Mouse (Mus musculus): ENCODE measurements around the gene Gm572. TPM values are rescaled to one million over a fixed set of nuclear protein-coding genes. Genes with fewer than 3 reads are reported as not detected.

The Gm572 gene
- polyA plus RNA-seq, 1 experiment from 2014 or later = not detected

DNA sequence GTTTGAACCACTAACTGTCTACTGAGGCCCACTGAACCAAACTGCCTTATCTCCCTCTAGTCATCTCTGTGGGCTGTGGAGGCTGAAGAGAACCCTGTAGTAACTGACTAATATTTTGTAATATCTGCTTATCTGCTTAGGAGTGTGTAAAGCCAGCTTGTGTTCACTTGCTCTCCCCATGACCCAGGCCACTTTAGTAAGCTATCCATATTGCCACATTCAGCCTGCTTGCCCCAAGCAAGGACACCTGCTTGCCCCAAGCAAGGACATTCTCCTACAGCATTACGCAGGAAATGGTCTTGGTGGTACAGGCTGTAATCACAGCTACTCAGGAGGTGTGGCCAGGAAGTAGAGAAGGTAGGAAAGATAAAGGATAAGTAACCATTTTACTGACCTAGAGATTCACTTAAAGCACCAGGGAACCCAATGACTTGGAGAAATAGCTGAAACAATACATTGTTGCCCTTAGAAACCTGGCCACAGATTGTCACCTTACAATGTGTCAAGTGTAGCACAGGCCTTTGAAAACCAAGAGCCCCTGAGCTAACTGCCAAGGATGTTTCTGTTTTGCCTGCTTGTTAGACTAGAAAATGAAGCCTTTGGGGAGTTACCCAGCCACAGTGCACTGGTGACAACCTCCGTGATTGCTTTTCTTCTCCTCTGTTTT lies 9.6 kb upstream of the Gm572 start:
- H3K36me3 ChIP-seq (ENCODE audit: control insufficient read depth, insufficient read depth, low read length) = no peaks in the 10 kb centered on the region
- no peaks in the 10 kb centered on the region for H3K27me3 ChIP-seq (ENCODE audit: control insufficient read depth, insufficient read depth, low read depth, low read length)
- no peak overlapping the region for H3K4me2 ChIP-seq (ENCODE audit: low read depth, low read length)
- H3K9ac ChIP-seq (ENCODE audit: low read length) = no peak overlapping the region
- H3K27ac ChIP-seq (ENCODE audit: low read length) = peak overlapping the region; percentile 37; the same call in 1 of the 2 replicates
- no peak for ATAC-seq (ENCODE audit: low read depth)
- H3K4me1 ChIP-seq (replicated peaks; ENCODE audit: control insufficient read depth, insufficient read depth, low read length) = no peaks in the 10 kb centered on the region; the same call in 1 of the 2 replicates
- 60% methylated on average over 2 of the region's 2 CpGs for WGBS
- no peaks in the 10 kb centered on the region for H3K9me3 ChIP-seq (ENCODE audit: control insufficient read depth, low read length)
- H3K4me3 ChIP-seq (ENCODE audit: low read length) = no peak overlapping the region

DNA sequence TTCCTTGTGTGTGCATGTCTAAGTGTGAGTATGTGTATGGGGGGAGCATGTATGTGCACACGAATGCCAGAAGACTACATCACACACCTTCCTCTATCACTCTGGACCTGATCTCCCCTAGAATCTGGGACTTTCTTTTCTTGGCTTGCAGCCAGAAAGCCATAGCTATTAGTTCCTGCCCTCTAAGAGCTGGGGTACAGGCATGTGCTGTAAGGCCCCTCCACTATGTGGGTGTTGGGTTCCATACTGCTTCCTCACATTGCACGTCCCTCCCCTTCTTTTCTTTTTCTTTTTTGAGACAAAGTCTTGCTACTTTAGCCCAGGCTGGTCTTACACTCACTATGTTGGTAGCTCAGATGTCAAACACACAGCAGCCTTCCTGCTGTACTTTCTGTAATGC lies 7.8 kb upstream of the Gm572 start:
- no peaks in the 10 kb centered on the region for H3K9me3 ChIP-seq (ENCODE audit: control insufficient read depth, low read length)
- no peaks in the 10 kb centered on the region for H3K27me3 ChIP-seq (ENCODE audit: control insufficient read depth, insufficient read depth, low read depth, low read length)
- no peak overlapping the region for H3K27ac ChIP-seq (ENCODE audit: low read length)
- WGBS = 61% methylated on average over 2 of the region's 2 CpGs
- no peaks in the 10 kb centered on the region; the same call in 1 of the 2 replicates for H3K4me1 ChIP-seq (replicated peaks; ENCODE audit: control insufficient read depth, insufficient read depth, low read length)
- no peak overlapping the region for H3K4me2 ChIP-seq (ENCODE audit: low read depth, low read length)
- H3K9ac ChIP-seq (ENCODE audit: low read length) = no peak overlapping the region
- no peaks in the 10 kb centered on the region for H3K36me3 ChIP-seq (ENCODE audit: control insufficient read depth, insufficient read depth, low read length)
- no peak for ATAC-seq (ENCODE audit: low read depth)
- H3K4me3 ChIP-seq (ENCODE audit: low read length) = no peak overlapping the region

DNA sequence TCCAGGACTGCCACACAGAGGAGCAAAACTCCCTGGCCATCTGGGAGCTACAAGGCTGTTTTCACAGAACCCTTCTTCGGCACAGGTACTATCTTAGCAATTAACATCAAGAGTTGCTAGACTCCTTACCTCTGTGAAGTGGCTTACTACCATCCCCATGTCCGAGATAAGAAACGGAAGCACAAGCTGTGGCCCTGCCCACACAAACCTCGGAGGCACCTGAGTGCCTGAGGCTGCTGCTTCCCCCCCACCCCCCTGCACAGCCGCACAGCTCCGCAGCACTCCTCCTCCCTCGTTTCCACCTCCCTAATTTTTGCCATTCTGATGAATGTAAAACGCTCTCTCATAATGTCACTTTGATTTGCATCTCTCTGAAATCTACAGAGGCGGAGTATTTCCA lies 4.8 kb upstream of the Gm572 start:
- H3K36me3 ChIP-seq (ENCODE audit: control insufficient read depth, insufficient read depth, low read length) = no peaks in the 10 kb centered on the region
- H3K27me3 ChIP-seq (ENCODE audit: control insufficient read depth, insufficient read depth, low read depth, low read length) = no peaks in the 10 kb centered on the region
- H3K4me3 ChIP-seq (ENCODE audit: low read length) = no peak overlapping the region
- no peak overlapping the region for H3K27ac ChIP-seq (ENCODE audit: low read length)
- 0 out of 2 replicates have a peak, but pooled peaks have one; percentile 57 for ATAC-seq (ENCODE audit: low read depth)
- no peaks in the 10 kb centered on the region; the same call in 1 of the 2 replicates for H3K4me1 ChIP-seq (replicated peaks; ENCODE audit: control insufficient read depth, insufficient read depth, low read length)
- 38% methylated on average over 9 of the region's 9 CpGs for WGBS
- H3K9ac ChIP-seq (ENCODE audit: low read length) = no peak overlapping the region
- 0 out of 2 replicates have a peak overlapping the region, but pooled peaks have one; percentile 12 for H3K4me2 ChIP-seq (ENCODE audit: low read depth, low read length)
- no peaks in the 10 kb centered on the region for H3K9me3 ChIP-seq (ENCODE audit: control insufficient read depth, low read length)

DNA sequence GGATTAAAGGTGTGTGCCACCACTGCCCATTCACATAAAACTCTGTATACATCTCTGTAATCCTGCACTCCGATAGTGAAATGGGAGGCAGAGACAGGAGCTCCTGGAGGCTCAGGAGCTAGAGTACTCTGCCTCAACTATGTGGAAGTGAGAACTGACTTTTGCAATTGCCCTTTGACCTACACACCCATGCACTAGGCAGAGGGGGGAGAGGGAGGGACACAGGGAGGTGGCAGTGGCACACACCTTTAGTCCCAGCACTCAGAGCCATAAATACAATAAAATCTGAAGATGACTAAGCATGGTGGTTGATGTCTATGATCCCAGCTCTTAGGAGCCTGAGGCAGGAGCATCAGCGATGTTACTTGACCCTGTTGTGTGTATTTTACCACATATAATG lies 3.7 kb upstream of the Gm572 start:
- Histone ChIP-seq H3K4me1 (replicated peaks; ENCODE audit: control insufficient read depth, insufficient read depth, low read length) (peaks cover 4% of the 10 kb centered on the region), H3K9me3 (ENCODE audit: control insufficient read depth, low read length) (no peaks in the 10 kb centered on the region), H3K4me2 (ENCODE audit: low read depth, low read length) (no peak overlapping the region), H3K4me3 (ENCODE audit: low read length) (no peak overlapping the region), H3K9ac (ENCODE audit: low read length) (no peak overlapping the region), H3K27me3 (ENCODE audit: control insufficient read depth, insufficient read depth, low read depth, low read length) (no peaks in the 10 kb centered on the region), H3K36me3 (ENCODE audit: control insufficient read depth, insufficient read depth, low read length) (no peaks in the 10 kb centered on the region), H3K27ac (ENCODE audit: low read length) (no peak overlapping the region)
- no peak for ATAC-seq (ENCODE audit: low read depth)
- 84% methylated on average over 2 of the region's 2 CpGs for WGBS

DNA sequence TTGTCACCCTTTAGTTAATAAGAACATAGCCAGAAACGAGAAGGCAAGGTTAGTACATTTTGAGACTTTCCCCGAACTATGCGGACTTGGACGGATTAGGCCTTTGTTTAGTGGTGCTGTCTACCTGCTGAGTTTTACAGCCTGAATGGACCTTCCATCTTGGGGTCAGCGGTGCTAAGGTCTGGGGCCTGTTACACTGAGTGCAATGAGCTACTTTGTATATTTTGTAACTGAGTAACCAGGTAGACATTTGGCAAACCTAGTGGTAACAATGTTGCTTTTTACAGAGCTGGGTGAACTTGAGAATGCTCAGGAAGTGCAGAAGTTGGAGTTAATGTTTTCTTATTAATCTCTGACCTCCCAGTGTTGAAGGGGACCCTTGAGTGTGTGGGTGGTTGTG lies 2.0 kb upstream of the Gm572 start:
- peaks cover 4% of the 10 kb centered on the region for H3K4me1 ChIP-seq (replicated peaks; ENCODE audit: control insufficient read depth, insufficient read depth, low read length)
- no peaks in the 10 kb centered on the region for H3K27me3 ChIP-seq (ENCODE audit: control insufficient read depth, insufficient read depth, low read depth, low read length)
- WGBS = 72% methylated on average over 5 of the region's 5 CpGs
- H3K27ac ChIP-seq (ENCODE audit: low read length) = no peak overlapping the region
- peak; percentile 19; the same call in 1 of the 2 replicates for ATAC-seq (ENCODE audit: low read depth)
- H3K36me3 ChIP-seq (ENCODE audit: control insufficient read depth, insufficient read depth, low read length) = no peaks in the 10 kb centered on the region
- H3K4me3 ChIP-seq (ENCODE audit: low read length) = no peak overlapping the region
- H3K9me3 ChIP-seq (ENCODE audit: control insufficient read depth, low read length) = no peaks in the 10 kb centered on the region
- no peak overlapping the region for H3K9ac ChIP-seq (ENCODE audit: low read length)
- H3K4me2 ChIP-seq (ENCODE audit: low read depth, low read length) = no peak overlapping the region

DNA sequence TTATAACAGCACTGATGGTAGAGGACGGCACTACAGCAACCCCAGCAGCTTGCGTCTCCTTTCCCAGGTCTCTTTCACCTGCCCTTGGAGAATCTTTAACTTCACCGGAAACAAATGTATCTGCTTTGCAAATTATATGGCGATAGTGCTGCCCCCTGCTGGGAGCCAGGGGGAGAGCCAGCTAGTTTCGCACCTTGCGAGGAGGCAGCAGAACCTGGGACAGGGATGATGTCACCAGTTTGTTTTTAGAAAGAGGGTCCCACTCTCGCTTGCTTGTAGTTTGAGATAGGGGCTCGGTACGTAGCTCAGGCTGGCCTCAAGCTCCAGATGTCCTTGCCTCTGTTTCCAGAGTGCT lies 1.0 kb downstream of the Gm572 start:
- Histone ChIP-seq H3K4me3 (ENCODE audit: low read length) (peak overlapping the region; percentile 25), H3K27ac (ENCODE audit: low read length) (0 out of 2 replicates have a peak overlapping the region, but pooled peaks have one; percentile 9), H3K4me1 (replicated peaks; ENCODE audit: control insufficient read depth, insufficient read depth, low read length) (peaks cover 4% of the 10 kb centered on the region; the same call in 1 of the 2 replicates), H3K27me3 (ENCODE audit: control insufficient read depth, insufficient read depth, low read depth, low read length) (no peaks in the 10 kb centered on the region), H3K9ac (ENCODE audit: low read length) (peak overlapping the region; percentile 50), H3K9me3 (ENCODE audit: control insufficient read depth, low read length) (no peaks in the 10 kb centered on the region), H3K4me2 (ENCODE audit: low read depth, low read length) (peak overlapping the region; percentile 52), H3K36me3 (ENCODE audit: control insufficient read depth, insufficient read depth, low read length) (no peaks in the 10 kb centered on the region)
- 4% methylated on average over 9 of the region's 9 CpGs for WGBS
- ATAC-seq (ENCODE audit: low read depth) = peak; percentile 41; the same call in 1 of the 2 replicates

DNA sequence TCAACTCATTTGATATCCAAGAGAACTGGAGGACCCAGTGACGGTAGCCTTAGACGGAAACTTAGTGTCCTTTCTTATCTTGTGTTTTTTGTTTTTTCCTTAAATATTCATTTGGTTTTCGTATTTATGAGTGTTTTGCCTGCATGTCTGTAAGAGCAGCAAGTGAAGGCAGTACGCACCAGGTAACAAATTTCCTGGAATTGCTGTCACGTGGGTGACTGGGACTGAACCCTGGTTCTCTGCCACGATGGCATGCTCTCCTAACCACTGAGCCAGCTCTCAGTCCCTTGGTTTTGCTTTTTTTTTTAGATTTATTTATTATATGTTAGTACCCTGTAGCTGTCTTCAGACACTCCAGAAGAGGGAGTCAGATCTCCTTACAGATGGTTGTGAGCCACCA lies 1.8 kb downstream of the Gm572 start:
- H3K4me1 ChIP-seq (replicated peaks; ENCODE audit: control insufficient read depth, insufficient read depth, low read length) = peaks cover 4% of the 10 kb centered on the region; the same call in 1 of the 2 replicates
- no peak overlapping the region for H3K9ac ChIP-seq (ENCODE audit: low read length)
- no peak overlapping the region for H3K4me3 ChIP-seq (ENCODE audit: low read length)
- no peaks in the 10 kb centered on the region for H3K9me3 ChIP-seq (ENCODE audit: control insufficient read depth, low read length)
- H3K4me2 ChIP-seq (ENCODE audit: low read depth, low read length) = no peak overlapping the region
- 81% methylated on average over 6 of the region's 6 CpGs for WGBS
- no peak for ATAC-seq (ENCODE audit: low read depth)
- no peak overlapping the region for H3K27ac ChIP-seq (ENCODE audit: low read length)
- H3K36me3 ChIP-seq (ENCODE audit: control insufficient read depth, insufficient read depth, low read length) = no peaks in the 10 kb centered on the region
- no peaks in the 10 kb centered on the region for H3K27me3 ChIP-seq (ENCODE audit: control insufficient read depth, insufficient read depth, low read depth, low read length)

DNA sequence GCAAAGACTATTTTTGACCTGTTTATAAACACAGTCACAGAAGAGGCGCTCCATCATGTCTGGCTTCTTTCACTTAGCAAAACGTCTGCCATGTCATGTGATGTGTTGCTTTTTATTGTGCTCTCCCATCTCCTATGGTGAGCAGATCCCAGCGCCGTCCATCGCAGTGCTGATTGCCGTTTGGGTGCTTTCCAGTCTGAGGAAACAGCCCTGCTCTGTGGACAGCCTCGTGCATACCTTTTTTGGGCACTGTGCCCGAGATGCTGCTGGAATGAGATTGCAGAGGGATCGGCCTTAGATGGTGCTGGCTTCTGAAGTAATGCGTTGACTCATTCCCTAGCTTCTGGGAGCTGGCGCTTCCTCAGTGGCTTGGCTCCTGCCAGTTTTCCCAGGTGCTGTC lies 3.5 kb downstream of the Gm572 start:
- H3K4me1 ChIP-seq (replicated peaks; ENCODE audit: control insufficient read depth, insufficient read depth, low read length) = peaks cover 4% of the 10 kb centered on the region; the same call in 1 of the 2 replicates
- ATAC-seq (ENCODE audit: low read depth) = no peak
- WGBS = 33% methylated on average over 11 of the region's 11 CpGs
- no peaks in the 10 kb centered on the region for H3K9me3 ChIP-seq (ENCODE audit: control insufficient read depth, low read length)
- no peak overlapping the region for H3K4me3 ChIP-seq (ENCODE audit: low read length)
- H3K27ac ChIP-seq (ENCODE audit: low read length) = no peak overlapping the region
- no peaks in the 10 kb centered on the region for H3K36me3 ChIP-seq (ENCODE audit: control insufficient read depth, insufficient read depth, low read length)
- no peaks in the 10 kb centered on the region for H3K27me3 ChIP-seq (ENCODE audit: control insufficient read depth, insufficient read depth, low read depth, low read length)
- no peak overlapping the region for H3K9ac ChIP-seq (ENCODE audit: low read length)
- H3K4me2 ChIP-seq (ENCODE audit: low read depth, low read length) = no peak overlapping the region

DNA sequence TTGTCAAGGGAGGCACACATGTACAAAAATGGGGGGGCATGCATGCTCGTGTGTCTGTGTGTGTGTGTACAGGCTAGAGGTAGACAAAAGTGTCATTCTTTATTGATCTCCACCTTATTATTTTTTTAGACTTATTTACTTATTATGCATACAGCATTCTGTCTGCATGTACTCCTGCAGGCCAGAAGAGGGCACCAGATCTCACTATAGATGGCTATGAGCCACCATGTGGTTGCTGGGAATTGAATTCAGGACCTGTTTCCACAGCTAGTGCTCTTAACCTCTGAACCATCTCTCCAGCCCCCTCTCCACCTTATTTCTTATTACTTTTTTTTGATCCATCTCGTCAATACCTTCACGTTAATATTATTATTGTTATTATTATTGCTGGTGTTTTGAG lies 6.2 kb downstream of the Gm572 start:
- H3K27me3 ChIP-seq (ENCODE audit: control insufficient read depth, insufficient read depth, low read depth, low read length) = no peaks in the 10 kb centered on the region

More for the DNA sequence above, 6.2 kb downstream of the Gm572 start:
- Histone ChIP-seq H3K4me1 (replicated peaks; ENCODE audit: control insufficient read depth, insufficient read depth, low read length) (no peaks in the 10 kb centered on the region), H3K9ac (ENCODE audit: low read length) (no peak overlapping the region), H3K36me3 (ENCODE audit: control insufficient read depth, insufficient read depth, low read length) (no peaks in the 10 kb centered on the region), H3K4me3 (ENCODE audit: low read length) (no peak overlapping the region), H3K27ac (ENCODE audit: low read length) (no peak overlapping the region), H3K4me2 (ENCODE audit: low read depth, low read length) (no peak overlapping the region), H3K9me3 (ENCODE audit: control insufficient read depth, low read length) (no peaks in the 10 kb centered on the region; the same call in 1 of the 2 replicates)
- 53% methylated on average over 3 of the region's 3 CpGs for WGBS
- no peak for ATAC-seq (ENCODE audit: low read depth)
